Mouse (Mus musculus): ENCODE measurements around the gene Tmbim1. TPM values are rescaled to one million over a fixed set of nuclear protein-coding genes. Genes with fewer than 3 reads are reported as not detected.
"Not testable (repeated sequence)": the region's sequence is repeated elsewhere in the genome, so short reads cannot be mapped to it uniquely, and the experiment has no call there.

Gene Tmbim1
- total and polyA plus RNA-seq, 3 experiments, result 41.3 to 148 (median 48.1) TPM

DNA sequence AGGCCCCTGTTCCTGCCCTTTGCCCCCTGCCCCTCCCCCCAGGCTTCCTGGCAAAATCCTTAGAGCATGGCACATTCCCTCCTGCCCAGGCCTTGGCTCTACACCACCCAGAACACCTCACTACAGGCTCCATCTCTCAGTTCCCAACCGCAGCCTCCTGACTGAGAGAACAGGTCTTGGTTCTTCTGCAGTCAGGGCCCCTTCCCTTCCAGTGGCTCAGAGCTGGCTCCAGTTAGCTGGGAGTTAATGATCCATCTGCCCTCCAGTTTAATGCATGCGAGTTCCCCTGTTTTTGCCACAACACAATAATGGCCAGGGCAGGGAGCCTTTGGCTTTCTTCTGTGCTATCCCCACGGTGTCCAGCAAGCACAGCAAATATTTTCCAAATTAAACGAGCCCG lies 37.7 kb upstream of the Tmbim1 start:
- no peak overlapping the region for H3K4me3 ChIP-seq
- WGBS, result 59% methylated on average over 5 of the region's 5 CpGs
- TF ChIP-seq EP300 (IDR thresholded peaks at IDR 0.05; ENCODE audit: insufficient read depth, low read depth, low read length), result no peak
- no peak for TF ChIP-seq POLR2A (IDR thresholded peaks at IDR 0.05; ENCODE audit: insufficient read depth, low read depth, low read length)
- TF ChIP-seq CTCF (IDR thresholded peaks at IDR 0.05), result no peak
- H3K27me3 ChIP-seq (ENCODE audit: control insufficient read depth, insufficient read depth, low read length), result no peaks in the 10 kb centered on the region
- no peak for DNase-seq
- intact Hi-C loops (cut with DNase I), result no loop called here
- no peak overlapping the region for H3K9ac ChIP-seq (ENCODE audit: low read depth, low read length)
- H3K36me3 ChIP-seq (ENCODE audit: control insufficient read depth, insufficient read depth, low read length), result peaks cover 4% of the 10 kb centered on the region; the same call in 1 of the 2 replicates
- no peaks in the 10 kb centered on the region for H3K79me2 ChIP-seq (replicated peaks; ENCODE audit: control insufficient read depth, insufficient read depth, low read length)
- H3K27ac ChIP-seq, result peak overlapping the region; percentile 24; the same call in 1 of the 2 replicates
- peaks cover 28% of the 10 kb centered on the region for H3K4me1 ChIP-seq (ENCODE audit: control insufficient read depth, insufficient read depth, low read length)

DNA sequence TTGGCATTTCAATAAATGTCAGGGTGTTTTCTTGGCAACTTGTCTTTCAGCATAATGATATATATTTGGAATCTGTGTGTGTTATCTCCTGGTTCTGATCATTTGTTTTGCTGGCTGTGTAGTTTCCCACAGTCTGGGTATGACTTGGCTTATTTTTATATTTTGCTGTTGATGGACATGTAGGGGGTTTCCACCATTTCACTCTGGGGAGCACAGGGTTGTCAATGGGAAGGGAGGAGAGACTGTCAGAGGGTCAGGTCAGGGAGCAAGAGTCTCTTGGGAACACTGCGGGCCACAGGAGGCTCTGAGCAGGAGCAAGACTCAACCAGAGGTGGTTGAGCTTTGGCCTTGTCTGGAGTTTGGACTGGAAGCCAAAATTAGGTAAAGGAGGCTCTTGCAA lies 36.9 kb upstream of the Tmbim1 start:
- TF ChIP-seq POLR2A (IDR thresholded peaks at IDR 0.05; ENCODE audit: insufficient read depth, low read depth, low read length), result no peak
- no peak for TF ChIP-seq EP300 (IDR thresholded peaks at IDR 0.05; ENCODE audit: insufficient read depth, low read depth, low read length)
- no peak for TF ChIP-seq CTCF (IDR thresholded peaks at IDR 0.05)
- no peak for DNase-seq
- intact Hi-C loops (cut with DNase I), result no loop called here
- Histone ChIP-seq H3K36me3 (ENCODE audit: control insufficient read depth, insufficient read depth, low read length) (peaks cover 4% of the 10 kb centered on the region; the same call in 1 of the 2 replicates), H3K27ac (no peak overlapping the region), H3K9ac (ENCODE audit: low read depth, low read length) (no peak overlapping the region), H3K4me3 (no peak overlapping the region), H3K4me1 (ENCODE audit: control insufficient read depth, insufficient read depth, low read length) (peaks cover 33% of the 10 kb centered on the region), H3K27me3 (ENCODE audit: control insufficient read depth, insufficient read depth, low read length) (no peaks in the 10 kb centered on the region), H3K79me2 (replicated peaks; ENCODE audit: control insufficient read depth, insufficient read depth, low read length) (no peaks in the 10 kb centered on the region)
- 47% methylated on average over 1 of the region's 1 CpGs for WGBS

DNA sequence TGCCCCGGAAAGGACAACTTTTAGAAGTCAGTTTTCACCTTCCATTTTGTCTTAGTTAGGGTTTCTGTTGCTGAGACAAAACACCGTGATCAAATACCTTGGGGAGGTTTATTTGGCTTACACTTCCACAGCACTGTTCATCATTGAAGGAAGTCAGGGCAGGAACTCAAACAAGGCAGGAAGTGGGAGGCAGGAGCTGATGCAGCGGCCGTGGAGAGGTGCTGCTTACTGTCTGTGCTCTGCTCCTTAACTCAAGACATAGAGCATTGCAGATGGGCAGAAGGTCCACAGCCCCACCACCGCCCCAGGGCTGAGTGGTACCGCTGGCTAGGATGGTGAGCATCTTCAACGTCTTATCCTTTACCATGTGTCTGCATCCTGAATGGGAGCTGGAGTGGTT lies 36.5 kb upstream of the Tmbim1 start:
- 60% methylated on average over 7 of the region's 7 CpGs for WGBS
- H3K79me2 ChIP-seq (replicated peaks; ENCODE audit: control insufficient read depth, insufficient read depth, low read length), result no peaks in the 10 kb centered on the region
- no peak overlapping the region for H3K4me3 ChIP-seq
- no peak overlapping the region for H3K9ac ChIP-seq (ENCODE audit: low read depth, low read length)
- intact Hi-C loops (cut with DNase I), result no loop called here
- no peak for DNase-seq
- no peaks in the 10 kb centered on the region for H3K27me3 ChIP-seq (ENCODE audit: control insufficient read depth, insufficient read depth, low read length)
- TF ChIP-seq CTCF (IDR thresholded peaks at IDR 0.05) (no peak), POLR2A (IDR thresholded peaks at IDR 0.05; ENCODE audit: insufficient read depth, low read depth, low read length) (no peak), EP300 (IDR thresholded peaks at IDR 0.05; ENCODE audit: insufficient read depth, low read depth, low read length) (no peak)
- peaks cover 4% of the 10 kb centered on the region; the same call in 1 of the 2 replicates for H3K36me3 ChIP-seq (ENCODE audit: control insufficient read depth, insufficient read depth, low read length)
- H3K27ac ChIP-seq, result no peak overlapping the region; the same call in 1 of the 2 replicates
- peaks cover 37% of the 10 kb centered on the region for H3K4me1 ChIP-seq (ENCODE audit: control insufficient read depth, insufficient read depth, low read length)

DNA sequence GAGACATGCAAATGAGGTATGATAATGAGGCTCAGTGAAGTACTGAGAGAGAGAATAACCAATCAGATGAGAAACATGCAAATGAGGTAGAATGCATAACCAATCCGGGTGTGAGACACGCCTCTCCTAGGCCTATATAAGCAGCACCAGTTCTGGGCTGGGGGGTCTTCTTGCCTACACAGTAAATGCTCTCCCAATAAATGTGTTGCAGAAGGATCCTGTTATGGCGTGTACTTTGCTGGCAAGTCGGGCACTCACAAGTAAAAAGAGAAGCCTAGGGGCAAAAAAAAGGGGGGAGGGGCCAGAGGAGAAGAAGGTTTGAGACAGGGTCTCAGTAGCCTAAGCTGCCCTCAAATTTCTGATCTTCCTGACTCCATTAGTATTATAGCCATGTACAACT lies 35.6 kb upstream of the Tmbim1 start:
- DNase-seq; H3K27me3 ChIP-seq (ENCODE audit: control insufficient read depth, insufficient read depth, low read length); H3K36me3 ChIP-seq (ENCODE audit: control insufficient read depth, insufficient read depth, low read length); H3K79me2 ChIP-seq (replicated peaks; ENCODE audit: control insufficient read depth, insufficient read depth, low read length); intact Hi-C loops (cut with DNase I); H3K4me3 ChIP-seq; H3K9ac ChIP-seq (ENCODE audit: low read depth, low read length); H3K27ac ChIP-seq: not testable (repeated sequence)
- 94% methylated on average over 4 of the region's 4 CpGs for WGBS
- H3K4me1 ChIP-seq (ENCODE audit: control insufficient read depth, insufficient read depth, low read length), result peaks cover 39% of the 10 kb centered on the region

DNA sequence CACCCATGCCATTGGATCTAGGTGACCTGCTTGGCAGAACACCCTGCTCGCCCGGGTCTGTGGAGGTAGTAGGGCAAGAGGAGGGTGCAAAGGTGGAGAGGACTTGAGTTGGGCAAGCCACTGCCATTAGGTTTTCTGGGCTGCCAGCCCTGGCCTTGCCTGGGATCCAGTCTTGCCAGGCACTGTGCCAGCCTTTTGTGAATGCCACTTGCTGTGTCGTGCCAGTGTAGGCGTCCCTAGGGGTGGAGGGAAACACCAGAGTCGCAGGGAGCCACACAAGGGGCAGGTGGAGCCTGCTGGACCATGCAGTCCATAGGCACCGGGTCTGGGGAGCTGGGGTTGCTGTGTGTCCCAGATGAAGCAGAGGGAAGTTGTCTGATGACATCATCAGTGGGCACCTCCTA lies 34.9 kb upstream of the Tmbim1 start:
- no peak overlapping the region for H3K4me3 ChIP-seq
- H3K4me1 ChIP-seq (ENCODE audit: control insufficient read depth, insufficient read depth, low read length), result peaks cover 44% of the 10 kb centered on the region
- DNase-seq, result peak; percentile 71 to 82
- 63% methylated on average over 6 of the region's 6 CpGs for WGBS
- TF ChIP-seq EP300 (IDR thresholded peaks at IDR 0.05; ENCODE audit: insufficient read depth, low read depth, low read length) (0 out of 2 replicates have a peak, but pooled peaks have one; percentile 10), CTCF (IDR thresholded peaks at IDR 0.05) (no peak), POLR2A (IDR thresholded peaks at IDR 0.05; ENCODE audit: insufficient read depth, low read depth, low read length) (no peak)
- H3K9ac ChIP-seq (ENCODE audit: low read depth, low read length), result no peak overlapping the region
- H3K36me3 ChIP-seq (ENCODE audit: control insufficient read depth, insufficient read depth, low read length), result peaks cover 12% of the 10 kb centered on the region
- no peaks in the 10 kb centered on the region for H3K27me3 ChIP-seq (ENCODE audit: control insufficient read depth, insufficient read depth, low read length)
- H3K79me2 ChIP-seq (replicated peaks; ENCODE audit: control insufficient read depth, insufficient read depth, low read length), result no peaks in the 10 kb centered on the region
- intact Hi-C loops (cut with DNase I), result no loop called here
- H3K27ac ChIP-seq, result peak overlapping the region; percentile 61; the same call in 1 of the 2 replicates

DNA sequence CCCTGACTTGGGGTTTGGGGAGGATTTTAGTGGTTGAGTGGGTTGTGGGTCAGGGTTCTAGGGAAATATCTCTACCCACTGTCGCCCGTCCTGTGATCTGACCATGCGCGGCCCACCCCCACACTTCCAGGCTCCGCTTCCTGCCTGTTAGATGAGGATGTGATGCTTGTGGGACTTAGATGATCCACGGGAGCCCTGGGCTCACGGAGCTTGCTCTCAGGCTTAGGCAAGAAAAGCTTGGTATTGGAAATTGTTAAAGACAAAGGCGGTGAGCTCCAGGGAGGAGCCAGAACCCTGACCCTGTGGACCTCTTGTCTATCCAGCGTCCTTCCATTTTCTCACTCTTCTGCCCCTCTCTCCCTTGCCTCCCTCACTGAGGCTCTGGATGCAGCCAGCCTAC lies 34.5 kb upstream of the Tmbim1 start:
- TF ChIP-seq EP300 (IDR thresholded peaks at IDR 0.05; ENCODE audit: insufficient read depth, low read depth, low read length) (no peak), CTCF (IDR thresholded peaks at IDR 0.05) (no peak), POLR2A (IDR thresholded peaks at IDR 0.05; ENCODE audit: insufficient read depth, low read depth, low read length) (no peak)
- 51% methylated on average over 9 of the region's 9 CpGs for WGBS
- Histone ChIP-seq H3K4me3 (no peak overlapping the region), H3K4me1 (ENCODE audit: control insufficient read depth, insufficient read depth, low read length) (peaks cover 48% of the 10 kb centered on the region), H3K79me2 (replicated peaks; ENCODE audit: control insufficient read depth, insufficient read depth, low read length) (no peaks in the 10 kb centered on the region), H3K36me3 (ENCODE audit: control insufficient read depth, insufficient read depth, low read length) (peaks cover 12% of the 10 kb centered on the region), H3K27me3 (ENCODE audit: control insufficient read depth, insufficient read depth, low read length) (no peaks in the 10 kb centered on the region), H3K9ac (ENCODE audit: low read depth, low read length) (no peak overlapping the region), H3K27ac (peak overlapping the region; percentile 61)
- intact Hi-C loops (cut with DNase I), result no loop called here
- DNase-seq, result no peak
